Mouse (Mus musculus): Measurements from ENCODE around the gene Vmn1r10. TPM values are rescaled to one million over a fixed set of nuclear protein-coding genes. Genes with fewer than 3 reads are reported as not detected.

Vmn1r10 gene
- not detected in 2 replicates for total RNA-seq (2017)

GRCm38 (mm10) chr6:57109154-57109553 is at the start of gene Vmn1r10:
Vmn1r10 (plus strand) TSS chr6:57109454.
- no peak for ATAC-seq (ENCODE audit: extremely low read depth, insufficient number of reproducible peaks, low FRiP score, poor library complexity, severe bottlenecking)

DNA sequence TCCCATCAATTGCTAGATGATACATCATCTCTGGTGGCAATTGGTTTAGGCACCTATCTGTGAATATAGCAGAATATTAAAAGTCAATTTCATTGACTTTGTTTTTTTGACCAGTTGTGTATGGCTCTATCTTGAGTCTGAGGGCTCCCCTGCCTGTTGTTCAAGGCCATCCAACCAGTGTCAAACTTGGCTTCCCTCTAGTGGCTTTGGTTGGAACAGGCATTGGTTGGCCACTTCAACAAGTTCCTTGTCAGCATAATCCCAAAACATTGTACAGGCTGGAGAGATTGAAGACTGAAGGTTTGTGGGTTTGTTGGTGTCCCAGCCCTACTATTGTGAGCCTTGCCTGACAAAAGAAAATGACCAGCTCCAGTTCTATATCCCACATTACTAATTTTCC is 45.5 kb upstream of the Vmn1r10 start:
- no peak for ATAC-seq (ENCODE audit: extremely low read depth, insufficient number of reproducible peaks, low FRiP score, poor library complexity, severe bottlenecking)

DNA sequence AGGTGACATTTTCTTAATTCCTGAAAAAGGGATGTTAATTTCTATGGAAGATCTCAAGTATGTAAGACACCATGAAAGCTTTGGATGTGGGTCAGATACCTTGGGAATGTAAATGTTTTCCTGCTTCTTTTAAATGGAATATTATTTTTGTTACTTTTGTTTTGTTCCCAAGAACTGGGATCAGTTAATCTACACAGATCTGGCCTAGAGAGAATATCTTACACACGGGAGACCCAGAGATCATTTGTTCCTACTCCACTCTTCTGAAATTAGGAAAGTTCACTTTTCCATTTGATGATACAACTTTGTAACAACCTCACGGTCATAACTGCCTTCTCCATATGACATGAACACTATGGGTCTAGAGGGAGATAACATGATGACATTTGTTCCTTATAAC is 42.8 kb upstream of the Vmn1r10 start, which contains the start of gene Vmn1r9:
Gene Vmn1r9, plus strand, starts transcription at position 301 of the 400 bp plus-strand sequence.
- ATAC-seq (ENCODE audit: extremely low read depth, insufficient number of reproducible peaks, low FRiP score, poor library complexity, severe bottlenecking): no peak

GRCm38 (mm10) chr6:57106358-57106757 is 2.9 kb upstream of the Vmn1r10 start:
- ATAC-seq (ENCODE audit: extremely low read depth, insufficient number of reproducible peaks, low FRiP score, poor library complexity, severe bottlenecking): no peak

- ATAC-seq (ENCODE audit: extremely low read depth, insufficient number of reproducible peaks, low FRiP score, poor library complexity, severe bottlenecking): no peak
These were observed 23.9 kb downstream of the Vmn1r10 start, which contains the start of gene Vmn1r11 for GRCm38 (mm10) chr6:57133155-57133554. Vmn1r11 (plus strand) TSS chr6:57133455.

- no peak for ATAC-seq (ENCODE audit: extremely low read depth, insufficient number of reproducible peaks, low FRiP score, poor library complexity, severe bottlenecking)
These were observed 47.4 kb downstream of the Vmn1r10 start, which contains the start of gene Vmn1r12 for GRCm38 (mm10) chr6:57156619-57157018. Vmn1r12 (plus strand) TSS chr6:57156919.

Other genes with a start within 250 kb of the Vmn1r10 start
- 42.7 and 45.7 TPM in 2 replicates for gene Nt5c3, start 185.5 kb upstream of the Vmn1r10 start, total RNA-seq (2017)
- gene Vmn1r4, start 185.4 kb upstream of the Vmn1r10 start, total RNA-seq (2017): 2.9 and 3.6 TPM in 2 replicates
- gene Vmn1r5, start 139.2 kb upstream of the Vmn1r10 start, total RNA-seq (2017): not detected in 2 replicates
- gene Vmn1r6, start 112.2 kb upstream of the Vmn1r10 start, total RNA-seq (2017): not detected in 2 replicates
- gene Vmn1r7, start 84.1 kb upstream of the Vmn1r10 start, total RNA-seq (2017): not detected in 2 replicates
- not detected in 2 replicates for gene Vmn1r8, start 77.2 kb upstream of the Vmn1r10 start, total RNA-seq (2017)
- 0.58 TPM in 1 of 2 replicates, not detected in the other for gene Vmn1r9, start 42.7 kb upstream of the Vmn1r10 start, total RNA-seq (2017)
- gene Vmn1r11, start 24.0 kb downstream of the Vmn1r10 start, total RNA-seq (2017): not detected in 2 replicates
- not detected in 2 replicates for gene Vmn1r12, start 47.5 kb downstream of the Vmn1r10 start, total RNA-seq (2017)
- gene Vmn1r13, start 93.8 kb downstream of the Vmn1r10 start, total RNA-seq (2017): not detected in 2 replicates
- gene Vmn1r14, start 122.2 kb downstream of the Vmn1r10 start, total RNA-seq (2017): not detected in 2 replicates
- not detected in 2 replicates for gene Vmn1r15, start 148.5 kb downstream of the Vmn1r10 start, total RNA-seq (2017)
- 0.12 TPM in 1 of 2 replicates, not detected in the other for gene Vmn1r16, start 220.0 kb downstream of the Vmn1r10 start, total RNA-seq (2017)

Data from neutrophil, adult 5-6 weeks (primary cell).